Mouse (Mus musculus): ENCODE data around the gene Rxfp3. TPM values are rescaled to one million over a fixed set of nuclear protein-coding genes. Genes with fewer than 3 reads are reported as not detected.

Gene Rxfp3
- total RNA-seq, 2 experiments from 2014 or later, result 0.08 TPM; not detected in 1

Other genes with a start within 250 kb of the Rxfp3 start
- 10 to 100 TPM; 16.1 to 22.9 TPM for gene C1qtnf3, start 85.7 kb downstream of the Rxfp3 start, total RNA-seq (2021)
- 10 to 100 TPM; 19.0 to 20.7 TPM for gene Amacr, start 56.2 kb downstream of the Rxfp3 start, total RNA-seq (2021)
- not detected for gene Slc45a2, start 37.3 kb downstream of the Rxfp3 start, total RNA-seq (2021)
- 10 to 100 TPM; 19.8 to 21.6 TPM for gene Adamts12, start 26.8 kb upstream of the Rxfp3 start, total RNA-seq (2021)

All from gastrocnemius, postnatal 14 days (tissue).